Mouse (Mus musculus): ENCODE measurements around the gene Cabp4. TPM values are rescaled to one million over a fixed set of nuclear protein-coding genes. Genes with fewer than 3 reads are reported as not detected.
A peak's percentile ranks its signal among the peaks of the same experiment; 100 is the strongest.

Cabp4 gene
- total and polyA plus RNA-seq, 3 experiments, result 2.8 to 11.8 (median 6.4) TPM

DNA sequence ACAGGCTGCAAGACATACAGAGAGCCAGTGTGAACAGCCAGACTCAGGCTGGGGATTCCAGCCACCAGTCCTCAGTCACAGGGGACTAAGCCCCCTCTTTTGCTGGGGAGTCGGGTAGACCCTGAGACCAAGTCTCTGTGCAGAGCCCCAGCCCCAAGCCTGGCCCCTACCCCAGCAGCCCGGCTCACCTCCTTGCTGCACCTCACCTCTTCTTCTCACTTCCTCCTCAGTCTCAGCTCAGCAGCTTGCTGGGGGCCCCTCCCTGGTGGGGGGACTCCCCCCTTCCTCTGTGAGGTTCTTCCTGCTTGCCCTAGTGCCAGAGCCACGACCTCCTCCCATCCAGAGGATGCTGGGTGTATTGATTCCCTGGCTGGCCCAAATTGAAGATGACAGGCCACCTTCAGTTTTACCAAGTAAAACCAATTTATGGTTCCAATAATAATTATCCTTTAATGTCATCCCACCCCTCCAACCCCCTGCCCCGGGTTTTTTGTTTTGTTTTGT lies 47.0 kb upstream of the Cabp4 start, which contains the start of gene Tbc1d10c (continued):
- TF ChIP-seq MYC (IDR thresholded peaks at IDR 0.05; ENCODE audit: low read depth, low read length), result no peak
- peak; percentile 80; the same call in 1 of the 2 replicates for TF ChIP-seq SIN3A (IDR thresholded peaks at IDR 0.05; ENCODE audit: low read length)
- no peak; the same call in 1 of the 2 replicates for TF ChIP-seq NRF1 (IDR thresholded peaks at IDR 0.05; ENCODE audit: low read depth, low read length)

GRCm38 (mm10) chr19:4189051-4189620 lies 45.3 kb upstream of the Cabp4 start:
- H3K36me3 ChIP-seq (replicated peaks in 1 of 2; ENCODE audit: control insufficient read depth in 1 of 2, insufficient read depth in 1 of 2, low read length in 1 of 2), result peaks cover 48 to 63% of the 10 kb centered on the region in 2 experiments
- peak overlapping the region; percentile 37 for H3K4me2 ChIP-seq (ENCODE audit: insufficient read depth, low read depth, poor library complexity, severe bottlenecking)
- no peaks in the 10 kb centered on the region for H3K27me3 ChIP-seq (replicated peaks)
- no peak for DNase-seq (ENCODE audit: extremely low read depth)
- dilution Hi-C loops (cut with MboI; ENCODE audit: extremely low pct_ligation_motif_present, extremely low pct_unique_long_range_greater_than_20kb, low sequenced_read_pairs) (no loop called here), in situ Hi-C loops (cut with MboI; ENCODE audit: low pct_ligation_motif_present, low pct_unique_long_range_greater_than_20kb, low sequenced_read_pairs) (no loop called here)
- peak overlapping the region; percentile 34; the same call in 1 of the 2 replicates for H3K9ac ChIP-seq (ENCODE audit: insufficient read depth, low read depth)
- peak overlapping the region; percentile 20 to 86 (median 33) for H3K4me3 ChIP-seq (replicated peaks in 1 of 3; ENCODE audit: low read depth in 2 of 3, low read length in 2 of 3, poor library complexity in 1 of 3)
- no peak for TF ChIP-seq KAT2A (IDR thresholded peaks at IDR 0.05; ENCODE audit: insufficient replicate concordance, low read length)
- no peak for TF ChIP-seq MAX (IDR thresholded peaks at IDR 0.05; ENCODE audit: low read length)
- TF ChIP-seq RAD21 (IDR thresholded peaks at IDR 0.05; ENCODE audit: low read depth, low read length), result no peak
- TF ChIP-seq ZC3H11A (IDR thresholded peaks at IDR 0.05; ENCODE audit: low read depth, low read length), result no peak
- TF ChIP-seq POLR2A (IDR thresholded peaks at IDR 0.05; ENCODE audit: low read depth, low read length), result no peak
- no peak for TF ChIP-seq ELF1 (IDR thresholded peaks at IDR 0.05; ENCODE audit: low read depth, low read length)
- TF ChIP-seq ETS1 (conservative IDR thresholded peaks at IDR 0.05; ENCODE audit: low read depth, low read length), result no peak
- TF ChIP-seq BHLHE40 (IDR thresholded peaks at IDR 0.05; ENCODE audit: low read depth, low read length), result no peak
- no peak for TF ChIP-seq MXI1 (IDR thresholded peaks at IDR 0.05; ENCODE audit: low read depth, low read length)
- TF ChIP-seq CHD2 (IDR thresholded peaks at IDR 0.05; ENCODE audit: low read length), result no peak
- no peak for TF ChIP-seq ZMIZ1 (IDR thresholded peaks at IDR 0.05; ENCODE audit: low read depth, low read length)
- TF ChIP-seq RCOR1 (conservative IDR thresholded peaks at IDR 0.05; ENCODE audit: low read depth, low read length), result no peak
- no peak for TF ChIP-seq ZKSCAN1 (IDR thresholded peaks at IDR 0.05; ENCODE audit: borderline replicate concordance, low read depth, low read length)
- no peaks in the 10 kb centered on the region for H3K9me3 ChIP-seq (replicated peaks; ENCODE audit: low read length)
- H3K4me1 ChIP-seq (ENCODE audit: control insufficient read depth in 1 of 2, insufficient read depth in 2 of 2), result peaks cover 26 to 67% of the 10 kb centered on the region in 2 experiments
- peak overlapping the region; percentile 1; the same call in 1 of the 2 replicates for H3K27ac ChIP-seq (ENCODE audit: insufficient read depth, low read depth)
- H3K79me2 ChIP-seq (replicated peaks; ENCODE audit: control insufficient read depth, extremely low read depth, insufficient read depth, poor library complexity, severe bottlenecking), result peaks cover 41% of the 10 kb centered on the region

GRCm38 (mm10) chr19:4187303-4187702 lies 43.5 kb upstream of the Cabp4 start:
- peaks cover 27 to 71% of the 10 kb centered on the region in 2 experiments for H3K4me1 ChIP-seq (ENCODE audit: control insufficient read depth in 1 of 2, insufficient read depth in 2 of 2)
- peak overlapping the region; percentile 18 for H3K4me2 ChIP-seq (ENCODE audit: insufficient read depth, low read depth, poor library complexity, severe bottlenecking)
- no peaks in the 10 kb centered on the region for H3K9me3 ChIP-seq (replicated peaks; ENCODE audit: low read length)
- H3K4me3 ChIP-seq (replicated peaks in 1 of 3; ENCODE audit: low read depth in 2 of 3, low read length in 2 of 3, poor library complexity in 1 of 3), result peak overlapping the region in 1 of 3 experiments; percentile 41
- H3K27me3 ChIP-seq (replicated peaks), result no peaks in the 10 kb centered on the region
- in situ Hi-C loops (cut with MboI; ENCODE audit: low pct_ligation_motif_present, low pct_unique_long_range_greater_than_20kb, low sequenced_read_pairs), result no loop called here
- no peak for DNase-seq (ENCODE audit: extremely low read depth)
- no peak overlapping the region for H3K9ac ChIP-seq (ENCODE audit: insufficient read depth, low read depth)
- TF ChIP-seq UBTF (IDR thresholded peaks at IDR 0.05; ENCODE audit: low read depth, low read length) (no peak), GABPA (IDR thresholded peaks at IDR 0.05; ENCODE audit: insufficient replicate concordance, low read depth, low read length) (no peak), CHD2 (IDR thresholded peaks at IDR 0.05; ENCODE audit: low read length) (no peak)
- dilution Hi-C loops (cut with MboI; ENCODE audit: extremely low pct_ligation_motif_present, extremely low pct_unique_long_range_greater_than_20kb, low sequenced_read_pairs), result no loop called here
- H3K79me2 ChIP-seq (replicated peaks; ENCODE audit: control insufficient read depth, extremely low read depth, insufficient read depth, poor library complexity, severe bottlenecking), result peaks cover 23% of the 10 kb centered on the region
- H3K36me3 ChIP-seq (replicated peaks in 1 of 2; ENCODE audit: control insufficient read depth in 1 of 2, insufficient read depth in 1 of 2, low read length in 1 of 2), result peaks cover 55 to 69% of the 10 kb centered on the region in 2 experiments
- H3K27ac ChIP-seq (ENCODE audit: insufficient read depth, low read depth), result 0 out of 2 replicates have a peak overlapping the region, but pooled peaks have one; percentile 2

All from CH12.LX (cell line).